Mouse (Mus musculus): ENCODE measurements around the gene Osbp2. TPM values are rescaled to one million over a fixed set of nuclear protein-coding genes. Genes with fewer than 3 reads are reported as not detected.

Gene Osbp2
- polyA plus RNA-seq, 1 experiment from 2014 or later: 1.5 TPM

GRCm38 (mm10) chr11:3815951-3816350 is 47.8 kb downstream of the Osbp2 start:
- H3K9me3 ChIP-seq (ENCODE audit: control insufficient read depth, low read length): no peaks in the 10 kb centered on the region
- ATAC-seq (ENCODE audit: low FRiP score) (no peak), DNase-seq (ENCODE audit: low spot score, missing footprints) (no peak)
- H3K9ac ChIP-seq (ENCODE audit: low read length): no peak overlapping the region
- H3K27me3 ChIP-seq (ENCODE audit: control insufficient read depth, insufficient read depth, low read length): no peaks in the 10 kb centered on the region
- H3K4me3 ChIP-seq (ENCODE audit: low read depth, low read length): no peak overlapping the region
- no peaks in the 10 kb centered on the region for H3K36me3 ChIP-seq (ENCODE audit: control insufficient read depth, insufficient read depth, low read length)
- no peak overlapping the region for H3K4me2 ChIP-seq
- H3K4me1 ChIP-seq (ENCODE audit: control insufficient read depth, insufficient read depth, low read length): no peaks in the 10 kb centered on the region
- H3K27ac ChIP-seq (ENCODE audit: low read depth, low read length): no peak overlapping the region

DNA sequence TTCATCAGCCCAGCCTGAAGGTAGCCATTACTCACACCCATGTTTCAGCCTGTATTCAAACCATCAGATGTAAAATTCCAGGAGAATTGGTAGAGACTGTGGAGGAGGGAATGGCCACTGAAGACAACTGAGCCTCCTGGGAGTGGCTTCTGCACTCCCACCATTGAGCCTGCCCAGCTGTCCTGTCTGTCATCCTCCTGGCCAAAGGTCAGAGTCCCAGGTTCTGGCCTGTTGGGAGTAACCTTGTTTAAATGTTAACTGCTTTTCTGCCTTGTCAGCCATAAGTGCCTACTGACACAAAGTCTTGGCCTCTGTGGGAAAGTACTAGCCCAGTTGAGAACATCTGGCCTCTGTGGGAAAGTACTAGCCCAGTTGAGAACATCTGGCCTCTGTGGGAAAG is 50.4 kb downstream of the Osbp2 start:
- Histone ChIP-seq H3K27ac (ENCODE audit: low read depth, low read length) (no peak overlapping the region), H3K4me3 (ENCODE audit: low read depth, low read length) (no peak overlapping the region), H3K4me1 (ENCODE audit: control insufficient read depth, insufficient read depth, low read length) (no peaks in the 10 kb centered on the region), H3K9ac (ENCODE audit: low read length) (no peak overlapping the region), H3K9me3 (ENCODE audit: control insufficient read depth, low read length) (no peaks in the 10 kb centered on the region), H3K36me3 (ENCODE audit: control insufficient read depth, insufficient read depth, low read length) (no peaks in the 10 kb centered on the region), H3K27me3 (ENCODE audit: control insufficient read depth, insufficient read depth, low read length) (no peaks in the 10 kb centered on the region), H3K4me2 (no peak overlapping the region)
- no peak for DNase-seq (ENCODE audit: low spot score, missing footprints)
- no peak for ATAC-seq (ENCODE audit: low FRiP score)

- Histone ChIP-seq H3K36me3 (ENCODE audit: control insufficient read depth, insufficient read depth, low read length) (no peaks in the 10 kb centered on the region), H3K27me3 (ENCODE audit: control insufficient read depth, insufficient read depth, low read length) (no peaks in the 10 kb centered on the region), H3K9me3 (ENCODE audit: control insufficient read depth, low read length) (no peaks in the 10 kb centered on the region), H3K4me3 (ENCODE audit: low read depth, low read length) (no peak overlapping the region), H3K27ac (ENCODE audit: low read depth, low read length) (no peak overlapping the region), H3K4me1 (ENCODE audit: control insufficient read depth, insufficient read depth, low read length) (no peaks in the 10 kb centered on the region), H3K9ac (ENCODE audit: low read length) (no peak overlapping the region), H3K4me2 (no peak overlapping the region)
- DNase-seq (ENCODE audit: low spot score, missing footprints) (no peak), ATAC-seq (ENCODE audit: low FRiP score) (no peak)
- WGBS: 33% methylated on average over 3 of the region's 3 CpGs
Observed at GRCm38 (mm10) chr11:3808162-3808561, 55.5 kb downstream of the Osbp2 start.

DNA sequence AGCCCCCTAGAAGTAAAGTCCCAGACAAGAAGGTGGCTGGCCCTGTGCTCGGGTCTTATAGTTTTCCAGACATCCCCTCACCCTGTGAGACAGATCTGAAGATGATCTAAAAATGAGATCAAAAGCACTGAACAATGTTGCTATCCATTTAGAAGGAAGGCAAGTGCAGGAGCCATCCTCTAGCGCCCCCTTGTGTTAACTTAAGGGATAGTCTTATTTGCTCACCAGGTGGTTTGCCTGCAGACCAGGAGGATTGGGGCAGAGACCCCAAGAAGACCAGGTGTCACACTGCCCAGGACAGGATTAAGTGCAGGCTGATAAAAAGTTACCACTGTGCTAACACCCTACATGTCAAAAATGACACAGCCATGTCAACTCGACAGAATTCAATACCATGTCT is 58.3 kb downstream of the Osbp2 start:
- Histone ChIP-seq H3K9me3 (ENCODE audit: control insufficient read depth, low read length) (no peaks in the 10 kb centered on the region), H3K4me2 (no peak overlapping the region), H3K4me3 (ENCODE audit: low read depth, low read length) (no peak overlapping the region), H3K4me1 (ENCODE audit: control insufficient read depth, insufficient read depth, low read length) (no peaks in the 10 kb centered on the region), H3K27me3 (ENCODE audit: control insufficient read depth, insufficient read depth, low read length) (no peaks in the 10 kb centered on the region), H3K36me3 (ENCODE audit: control insufficient read depth, insufficient read depth, low read length) (no peaks in the 10 kb centered on the region), H3K9ac (ENCODE audit: low read length) (no peak overlapping the region), H3K27ac (ENCODE audit: low read depth, low read length) (no peak overlapping the region)
- 26% methylated on average over 3 of the region's 3 CpGs for WGBS
- ATAC-seq (ENCODE audit: low FRiP score) (no peak), DNase-seq (ENCODE audit: low spot score, missing footprints) (peak; percentile 86)

DNA sequence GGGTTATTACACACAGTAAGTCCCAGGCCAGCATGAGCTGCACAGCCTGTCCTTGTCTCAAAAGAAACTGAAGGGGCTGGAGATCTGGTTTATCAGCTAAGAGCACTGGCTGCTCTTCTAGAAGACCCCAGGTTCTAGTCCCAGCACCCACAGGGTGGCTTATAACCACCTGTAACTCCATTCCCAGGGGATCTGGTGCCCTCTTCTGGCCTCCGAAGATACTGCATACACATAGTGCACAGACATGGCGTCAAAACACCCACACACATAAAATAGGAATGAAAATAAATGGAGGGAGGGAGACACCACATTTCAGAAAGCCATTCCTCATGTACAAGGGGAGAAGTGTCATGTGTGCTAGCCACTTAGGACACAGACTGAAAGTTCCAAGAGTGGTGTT is 59.1 kb downstream of the Osbp2 start:
- no peaks in the 10 kb centered on the region for H3K4me1 ChIP-seq (ENCODE audit: control insufficient read depth, insufficient read depth, low read length)
- H3K4me2 ChIP-seq: no peak overlapping the region
- no peak for DNase-seq (ENCODE audit: low spot score, missing footprints)
- no peak overlapping the region for H3K4me3 ChIP-seq (ENCODE audit: low read depth, low read length)
- ATAC-seq (ENCODE audit: low FRiP score): no peak
- WGBS: 96% methylated on average over 2 of the region's 2 CpGs
- no peaks in the 10 kb centered on the region for H3K27me3 ChIP-seq (ENCODE audit: control insufficient read depth, insufficient read depth, low read length)
- no peaks in the 10 kb centered on the region for H3K9me3 ChIP-seq (ENCODE audit: control insufficient read depth, low read length)
- no peaks in the 10 kb centered on the region for H3K36me3 ChIP-seq (ENCODE audit: control insufficient read depth, insufficient read depth, low read length)
- no peak overlapping the region for H3K9ac ChIP-seq (ENCODE audit: low read length)
- no peak overlapping the region for H3K27ac ChIP-seq (ENCODE audit: low read depth, low read length)

- no peaks in the 10 kb centered on the region for H3K9me3 ChIP-seq (ENCODE audit: control insufficient read depth, low read length)
- no peaks in the 10 kb centered on the region for H3K36me3 ChIP-seq (ENCODE audit: control insufficient read depth, insufficient read depth, low read length)
- ATAC-seq (ENCODE audit: low FRiP score): no peak
- no peak overlapping the region for H3K4me2 ChIP-seq
- H3K4me3 ChIP-seq (ENCODE audit: low read depth, low read length): no peak overlapping the region
- no peak for DNase-seq (ENCODE audit: low spot score, missing footprints)
- H3K27me3 ChIP-seq (ENCODE audit: control insufficient read depth, insufficient read depth, low read length): no peaks in the 10 kb centered on the region
- WGBS: 40% methylated on average over 1 of the region's 1 CpGs
- no peak overlapping the region for H3K9ac ChIP-seq (ENCODE audit: low read length)
- no peaks in the 10 kb centered on the region for H3K4me1 ChIP-seq (ENCODE audit: control insufficient read depth, insufficient read depth, low read length)
- no peak overlapping the region for H3K27ac ChIP-seq (ENCODE audit: low read depth, low read length)
Observed at GRCm38 (mm10) chr11:3802057-3802456, 61.6 kb downstream of the Osbp2 start.

DNA sequence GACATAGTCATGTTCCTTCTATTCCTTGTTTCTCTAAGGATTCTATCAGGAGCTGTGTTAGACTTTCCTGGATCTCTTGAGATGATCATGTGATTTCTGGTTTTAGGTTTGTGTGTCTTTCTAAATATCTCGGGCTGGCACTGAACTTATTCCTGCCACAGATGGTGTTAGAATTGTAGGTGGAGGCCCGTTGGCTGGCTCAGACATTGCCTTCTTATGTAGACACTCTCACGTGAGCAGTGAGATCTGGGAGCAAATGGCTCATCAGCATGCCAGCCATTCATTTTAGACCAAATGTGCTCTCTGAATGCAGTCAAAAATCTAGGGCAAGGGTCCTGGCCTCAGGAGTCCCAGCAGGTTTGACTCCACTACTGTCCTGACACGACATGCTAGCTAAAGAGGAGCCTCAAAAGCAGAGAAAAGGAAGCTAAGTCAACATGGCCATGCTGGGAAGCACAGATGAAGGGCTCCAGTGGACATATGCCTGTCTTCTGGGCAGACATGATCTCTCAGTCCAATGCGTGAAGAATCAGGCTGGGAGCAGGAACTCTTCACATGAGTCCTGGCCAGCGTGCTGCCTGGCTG is 66.0 kb downstream of the Osbp2 start:
- ATAC-seq (ENCODE audit: low FRiP score) (no peak), DNase-seq (ENCODE audit: low spot score, missing footprints) (no peak)
- Histone ChIP-seq H3K4me3 (ENCODE audit: low read depth, low read length) (no peak overlapping the region), H3K9ac (ENCODE audit: low read length) (no peak overlapping the region), H3K27ac (ENCODE audit: low read depth, low read length) (no peak overlapping the region), H3K36me3 (ENCODE audit: control insufficient read depth, insufficient read depth, low read length) (no peaks in the 10 kb centered on the region), H3K9me3 (ENCODE audit: control insufficient read depth, low read length) (no peaks in the 10 kb centered on the region), H3K4me2 (no peak overlapping the region), H3K4me1 (ENCODE audit: control insufficient read depth, insufficient read depth, low read length) (no peaks in the 10 kb centered on the region), H3K27me3 (ENCODE audit: control insufficient read depth, insufficient read depth, low read length) (no peaks in the 10 kb centered on the region)
- 89% methylated on average over 6 of the region's 6 CpGs for WGBS

- H3K4me2 ChIP-seq: no peak overlapping the region
- no peak for ATAC-seq (ENCODE audit: low FRiP score)
- no peak overlapping the region for H3K4me3 ChIP-seq (ENCODE audit: low read depth, low read length)
- H3K9me3 ChIP-seq (ENCODE audit: control insufficient read depth, low read length): no peaks in the 10 kb centered on the region
- DNase-seq (ENCODE audit: low spot score, missing footprints): no peak
- no peaks in the 10 kb centered on the region for H3K27me3 ChIP-seq (ENCODE audit: control insufficient read depth, insufficient read depth, low read length)
- H3K36me3 ChIP-seq (ENCODE audit: control insufficient read depth, insufficient read depth, low read length): no peaks in the 10 kb centered on the region
- no peak overlapping the region for H3K9ac ChIP-seq (ENCODE audit: low read length)
- H3K27ac ChIP-seq (ENCODE audit: low read depth, low read length): no peak overlapping the region
- H3K4me1 ChIP-seq (ENCODE audit: control insufficient read depth, insufficient read depth, low read length): no peaks in the 10 kb centered on the region
Observed at GRCm38 (mm10) chr11:3790736-3791135, 73.0 kb downstream of the Osbp2 start.

- Histone ChIP-seq H3K9ac (ENCODE audit: low read length) (no peak overlapping the region), H3K27me3 (ENCODE audit: control insufficient read depth, insufficient read depth, low read length) (no peaks in the 10 kb centered on the region), H3K9me3 (ENCODE audit: control insufficient read depth, low read length) (no peaks in the 10 kb centered on the region), H3K4me3 (ENCODE audit: low read depth, low read length) (no peak overlapping the region), H3K27ac (ENCODE audit: low read depth, low read length) (no peak overlapping the region), H3K4me1 (ENCODE audit: control insufficient read depth, insufficient read depth, low read length) (no peaks in the 10 kb centered on the region), H3K36me3 (ENCODE audit: control insufficient read depth, insufficient read depth, low read length) (no peaks in the 10 kb centered on the region), H3K4me2 (no peak overlapping the region)
- ATAC-seq (ENCODE audit: low FRiP score) (no peak), DNase-seq (ENCODE audit: low spot score, missing footprints) (no peak)
- 81% methylated on average over 3 of the region's 3 CpGs for WGBS
Observed at GRCm38 (mm10) chr11:3789919-3790318, 73.8 kb downstream of the Osbp2 start.

DNA sequence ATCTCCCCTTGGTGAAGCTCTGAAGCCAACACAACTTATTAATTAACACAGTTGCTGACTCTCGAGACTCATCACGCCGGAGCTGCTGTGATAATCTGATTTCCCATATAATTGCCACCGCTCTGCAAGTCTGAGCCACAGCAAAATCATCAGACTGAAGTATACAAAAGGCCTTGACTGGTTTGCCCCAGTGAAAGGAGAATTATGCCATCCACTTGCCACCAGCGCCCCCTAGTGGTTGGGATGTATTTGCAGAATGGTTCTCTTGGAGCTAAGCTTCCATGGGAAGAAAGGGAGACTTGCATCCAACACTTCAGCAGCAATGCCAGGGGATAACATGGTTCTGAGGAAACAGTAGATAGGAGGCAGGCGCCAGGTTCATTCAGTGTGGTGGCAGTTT is 77.1 kb downstream of the Osbp2 start:
- Histone ChIP-seq H3K9ac (ENCODE audit: low read length) (no peak overlapping the region), H3K27ac (ENCODE audit: low read depth, low read length) (no peak overlapping the region), H3K4me1 (ENCODE audit: control insufficient read depth, insufficient read depth, low read length) (no peaks in the 10 kb centered on the region), H3K27me3 (ENCODE audit: control insufficient read depth, insufficient read depth, low read length) (no peaks in the 10 kb centered on the region), H3K4me3 (ENCODE audit: low read depth, low read length) (no peak overlapping the region), H3K4me2 (no peak overlapping the region), H3K9me3 (ENCODE audit: control insufficient read depth, low read length) (no peaks in the 10 kb centered on the region), H3K36me3 (ENCODE audit: control insufficient read depth, insufficient read depth, low read length) (no peaks in the 10 kb centered on the region)
- WGBS: 26% methylated on average over 6 of the region's 6 CpGs
- DNase-seq (ENCODE audit: low spot score, missing footprints) (peak; percentile 98), ATAC-seq (ENCODE audit: low FRiP score) (peak; percentile 33; the same call in 1 of the 2 replicates)
